Mouse (Mus musculus) midbrain, embryonic 10.5 days (tissue): ENCODE results near the gene Tkfc. TPM values are rescaled to one million over a fixed set of nuclear protein-coding genes. Genes with fewer than 3 reads are reported as not detected.
A peak's percentile ranks its signal among the peaks of the same experiment; 100 is the strongest.

ENCODE experiments used
- DNase-seq: peaks from one replicate; pipeline ENCODE4 v3.0.0-alpha.2; 2017; ENCODE audit warnings: low spot score
- H3K27ac ChIP-seq: fragments of 300-500 bp; sonication (generic); replicated peaks from 2 replicates; pipeline ENCODE4 v1.5.1; 2016; ENCODE audit warnings: mild to moderate bottlenecking
- H3K27me3 ChIP-seq: fragments of 300-500 bp; sonication (generic); 2 replicates; pipeline ENCODE4 v1.6.1; 2016; ENCODE audit warnings: low read depth, mild to moderate bottlenecking; ENCODE audit not compliant: poor library complexity, severe bottlenecking
- H3K36me3 ChIP-seq: fragments of 300-500 bp; sonication (generic); 2 replicates; pipeline ENCODE4 v1.6.1; 2016; ENCODE audit warnings: mild to moderate bottlenecking, moderate library complexity
- H3K4me1 ChIP-seq: fragments of 300-500 bp; sonication (generic); 2 replicates; pipeline ENCODE4 v1.6.1; 2016
- H3K4me3 ChIP-seq: fragments of 300-500 bp; sonication (generic); 2 replicates; pipeline ENCODE4 v1.5.1; 2016; ENCODE audit warnings: mild to moderate bottlenecking, moderate library complexity
- H3K9me3 ChIP-seq: fragments of 300-500 bp; sonication (generic); replicated peaks from 2 replicates; pipeline ENCODE4 v1.6.1; 2016; ENCODE audit warnings: mild to moderate bottlenecking
- WGBS: fragments of 180-500 bp; shearing (Covaris S2); methylation state at CpG from one replicate; pipeline ENCODE4 v1.1.7; 2016; 5-methylcytosine and 5-hydroxymethylcytosine counted together
- polyA plus RNA-seq: library from polyadenylated mRNA; unstranded; fragments of >200 nt; fragmentation: Nextera tagmentation; extraction: Ambion mirVana; gene quantifications from 2 replicates; pipeline ENCODE4 v1.2.1, GENCODE M21; 2016

The Tkfc gene
- polyA plus RNA-seq, 1 experiment from 2014 or later: 24.0 TPM

DNA sequence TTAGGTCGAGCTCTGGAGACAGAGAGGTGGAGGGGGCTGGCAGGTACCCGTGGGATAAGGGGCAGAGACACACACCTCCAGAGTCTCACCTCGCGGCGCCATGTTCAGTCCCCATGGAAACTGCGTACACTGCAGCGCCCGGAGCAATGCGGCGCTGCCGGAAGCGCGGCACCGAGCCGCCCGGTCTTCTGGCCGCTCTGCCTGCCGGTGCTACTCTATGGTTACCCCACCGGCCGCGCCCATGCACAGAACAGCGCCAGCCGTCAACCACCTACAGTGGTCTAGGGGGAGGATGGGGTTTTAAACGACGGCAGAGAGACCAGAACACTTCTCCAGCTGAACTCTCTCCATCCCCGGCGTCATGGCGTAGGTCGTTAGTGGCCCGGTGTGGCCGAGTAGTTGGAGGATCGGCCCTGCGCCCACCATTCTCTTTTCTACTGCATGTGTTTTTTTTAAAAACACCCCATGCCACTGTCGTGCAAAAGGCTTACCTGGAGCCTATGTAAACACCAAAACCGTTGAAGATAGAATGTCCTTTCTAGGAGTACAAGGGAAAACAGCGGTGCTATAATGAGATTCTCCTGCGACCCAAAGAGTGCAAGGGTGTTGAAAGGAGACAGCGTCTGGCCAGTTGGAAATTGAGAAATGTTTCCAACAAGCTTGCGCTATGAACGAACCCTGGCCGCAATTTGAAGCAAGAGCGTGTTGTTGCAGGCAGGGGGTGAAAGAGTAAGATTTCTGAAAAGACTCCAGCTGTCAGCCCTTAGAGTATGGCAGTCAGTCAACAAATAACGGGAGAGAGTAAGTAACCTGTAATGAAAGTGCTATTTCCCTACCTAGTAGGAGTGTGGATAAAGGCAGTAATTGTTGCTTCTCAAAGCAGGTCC lies 49.6 kb downstream of the Tkfc start, which contains the start of gene Tmem216:
Gene Tmem216, minus strand, starts transcription at position 615 of the 887 bp plus-strand sequence.
- peak; percentile 82 for DNase-seq
- peak within 1 kb of the TSS; percentile 77 for H3K4me3 ChIP-seq
- H3K9me3 ChIP-seq: no peaks in the 10 kb centered on the region
- peaks cover 25% of the 10 kb centered on the region for H3K36me3 ChIP-seq
- 2% methylated on average over 43 of the region's 43 CpGs for WGBS
- H3K27me3 ChIP-seq: no peaks in the 10 kb centered on the region
- H3K4me1 ChIP-seq: peaks cover 22% of the 10 kb centered on the region
- H3K27ac ChIP-seq: peak within 1 kb of the TSS; percentile 89

GRCm38 (mm10) chr19:10539454-10539853 lies 66.0 kb downstream of the Tkfc start:
- H3K36me3 ChIP-seq: peaks cover 99% of the 10 kb centered on the region
- DNase-seq: no peak
- H3K27ac ChIP-seq: no peak overlapping the region
- H3K4me3 ChIP-seq: no peak overlapping the region
- 93% methylated on average over 5 of the region's 5 CpGs for WGBS
- no peaks in the 10 kb centered on the region for H3K9me3 ChIP-seq
- no peaks in the 10 kb centered on the region for H3K27me3 ChIP-seq
- no peaks in the 10 kb centered on the region for H3K4me1 ChIP-seq

Other genes starting within 250 kb of the Tkfc start
- gene Syt7, start 216.6 kb downstream of the Tkfc start, polyA plus RNA-seq: 1.6 and 2.2 TPM in 2 replicates
- gene Lrrc10b, start 148.2 kb downstream of the Tkfc start, polyA plus RNA-seq: 0.70 and 1.4 TPM in 2 replicates
- gene Ppp1r32, start 122.7 kb downstream of the Tkfc start, polyA plus RNA-seq: 0.39 and 0.47 TPM in 2 replicates
- 57.9 and 63.2 TPM in 2 replicates for gene Cpsf7, start 80.4 kb downstream of the Tkfc start, polyA plus RNA-seq
- gene Sdhaf2, start 79.5 kb downstream of the Tkfc start, polyA plus RNA-seq: 62.1 and 66.9 TPM in 2 replicates
- 66.9 and 67.6 TPM in 2 replicates for gene Tmem216, start 49.4 kb downstream of the Tkfc start, polyA plus RNA-seq
- 15.2 and 15.3 TPM in 2 replicates for gene Cyb561a3, start 28.5 kb downstream of the Tkfc start, polyA plus RNA-seq
- 67.4 and 68.5 TPM in 2 replicates for gene Tmem138, start 28.3 kb downstream of the Tkfc start, polyA plus RNA-seq
- gene Ddb1, start 327 bp downstream of the Tkfc start, polyA plus RNA-seq: 463 and 501 TPM in 2 replicates
- gene Vwce, start 28.6 kb upstream of the Tkfc start, polyA plus RNA-seq: 0.65 and 0.95 TPM in 2 replicates
- not detected in 2 replicates for gene Pga5, start 72.4 kb upstream of the Tkfc start, polyA plus RNA-seq
- 33.8 and 36.0 TPM in 2 replicates for gene Vps37c, start 83.1 kb upstream of the Tkfc start, polyA plus RNA-seq
- not detected in 2 replicates for gene Cd5, start 133.3 kb upstream of the Tkfc start, polyA plus RNA-seq
- gene Cd6, start 224.4 kb upstream of the Tkfc start, polyA plus RNA-seq: not detected in 2 replicates
- gene Slc15a3, start 234.1 kb upstream of the Tkfc start, polyA plus RNA-seq: 0.20 TPM in 2 replicates